Mouse (Mus musculus) lung, adult 10 weeks (tissue): Measurements from ENCODE around the gene Mob3c. TPM values are rescaled to one million over a fixed set of nuclear protein-coding genes. Genes with fewer than 3 reads are reported as not detected.

ENCODE experiments used
- polyA plus RNA-seq: library from polyadenylated mRNA; stranded (reverse); fragments of 350-450 nt; fragmentation: Illumina TruSeq; extraction: RNeasy Lipid Tissue Mini Kit (QIAGEN cat#74804); gene quantifications from one replicate; pipeline ENCODE4 v1.2.3, GENCODE M21; 2014; ENCODE audit warnings: low read depth, low replicate concordance; ENCODE audit not compliant: insufficient read depth

Gene Mob3c
- 9.3 TPM for polyA plus RNA-seq

DNA sequence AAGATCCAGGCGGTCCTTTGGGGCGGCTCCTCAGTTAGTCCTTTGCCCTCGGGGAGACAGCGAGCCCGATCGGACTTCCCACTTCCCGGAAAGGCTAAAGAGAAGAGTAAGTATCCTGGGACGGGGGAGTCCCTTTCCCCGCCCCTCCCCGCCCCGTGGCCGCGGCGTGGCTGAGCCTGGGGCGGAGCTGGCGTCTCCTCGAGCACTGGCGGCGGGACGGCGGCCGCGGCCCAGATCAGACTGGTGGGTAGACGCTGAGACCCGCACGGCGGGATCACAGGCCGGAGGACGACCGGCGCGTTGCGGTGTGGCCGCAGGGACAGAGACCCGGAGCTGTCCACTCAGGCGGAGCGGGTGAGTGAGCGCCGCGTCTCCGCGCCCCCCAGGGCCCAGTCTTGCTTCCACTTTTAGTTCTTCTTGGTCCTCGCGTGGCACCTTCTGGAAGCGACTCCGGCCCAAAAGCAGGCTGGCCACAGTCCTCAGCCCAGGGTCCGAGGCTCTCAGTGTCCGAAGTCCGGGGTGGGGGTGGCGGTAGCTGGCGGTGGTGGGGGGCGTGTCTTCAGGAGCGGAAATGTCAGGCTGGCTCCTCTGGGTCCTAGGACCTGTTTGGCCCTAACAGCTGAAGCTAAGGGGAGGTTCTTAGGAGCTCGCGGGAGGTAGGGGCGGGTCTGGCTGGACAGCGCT, at the start of gene Mob3c:
TSS of gene Mob3c (plus strand) at position 205 of the 684 bp plus-strand sequence.

DNA sequence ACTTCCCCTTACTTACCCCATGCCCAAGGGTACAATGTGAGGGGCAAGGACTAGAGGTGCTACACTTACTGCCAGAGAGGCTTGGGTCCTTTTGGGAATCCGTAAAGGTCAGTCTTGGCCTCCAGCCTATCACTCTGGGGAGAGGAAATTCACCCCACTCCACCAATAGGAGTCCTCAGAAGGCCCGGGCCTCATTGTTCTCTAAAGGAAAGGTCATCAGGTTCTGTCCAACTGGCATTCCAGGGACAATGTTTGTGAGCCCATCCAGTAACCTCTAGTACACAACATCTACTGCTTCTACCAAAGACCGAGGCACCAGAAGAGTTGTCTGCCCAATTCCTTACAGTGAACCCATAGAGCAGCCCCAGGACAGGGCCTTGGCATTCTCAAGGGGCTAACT, 47.0 kb upstream of the Mob3c start, which contains the start of gene Tex38:
TSS of gene Tex38 (minus strand) at position 101 of the 400 bp plus-strand sequence.

DNA sequence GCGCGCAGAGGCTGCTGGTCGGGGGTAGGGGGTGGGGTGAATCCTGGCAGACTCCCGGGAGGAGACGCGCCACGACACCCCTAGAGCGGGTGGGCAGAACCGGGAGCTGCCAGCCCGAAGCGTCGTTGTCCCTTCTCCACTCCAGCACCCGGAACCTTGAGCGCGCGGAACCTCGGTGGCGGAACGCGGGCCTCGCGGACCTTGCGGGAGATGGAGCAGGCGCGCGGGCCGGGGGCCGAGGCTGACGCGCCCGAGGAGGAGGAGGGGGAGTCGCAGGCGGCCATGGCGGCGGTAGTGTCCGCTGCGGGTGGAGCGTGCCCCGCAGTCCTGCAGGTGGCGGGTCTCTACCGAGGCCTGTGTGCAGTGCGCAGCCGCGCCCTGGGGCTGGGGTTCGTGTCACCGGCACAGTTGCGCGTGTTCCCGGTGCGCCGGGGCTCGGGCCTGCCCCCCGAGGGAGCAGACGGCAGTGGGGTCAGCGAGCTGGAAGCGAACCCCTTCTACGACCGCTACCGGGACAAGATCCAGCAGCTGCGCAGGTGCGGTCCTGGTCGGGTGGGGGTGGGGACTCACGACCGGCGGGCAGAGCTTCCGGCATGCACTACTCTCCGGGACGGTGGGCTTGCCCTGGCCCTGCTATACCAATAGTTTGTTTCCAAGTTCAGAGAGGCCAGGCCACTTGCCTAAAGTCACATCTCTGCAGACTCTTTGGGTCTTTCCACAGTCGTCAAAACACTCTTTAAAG, 43.0 kb upstream of the Mob3c start, which contains the start of gene Atpaf1:
TSS of gene Atpaf1 (plus strand) at position 44 of the 742 bp plus-strand sequence.

DNA sequence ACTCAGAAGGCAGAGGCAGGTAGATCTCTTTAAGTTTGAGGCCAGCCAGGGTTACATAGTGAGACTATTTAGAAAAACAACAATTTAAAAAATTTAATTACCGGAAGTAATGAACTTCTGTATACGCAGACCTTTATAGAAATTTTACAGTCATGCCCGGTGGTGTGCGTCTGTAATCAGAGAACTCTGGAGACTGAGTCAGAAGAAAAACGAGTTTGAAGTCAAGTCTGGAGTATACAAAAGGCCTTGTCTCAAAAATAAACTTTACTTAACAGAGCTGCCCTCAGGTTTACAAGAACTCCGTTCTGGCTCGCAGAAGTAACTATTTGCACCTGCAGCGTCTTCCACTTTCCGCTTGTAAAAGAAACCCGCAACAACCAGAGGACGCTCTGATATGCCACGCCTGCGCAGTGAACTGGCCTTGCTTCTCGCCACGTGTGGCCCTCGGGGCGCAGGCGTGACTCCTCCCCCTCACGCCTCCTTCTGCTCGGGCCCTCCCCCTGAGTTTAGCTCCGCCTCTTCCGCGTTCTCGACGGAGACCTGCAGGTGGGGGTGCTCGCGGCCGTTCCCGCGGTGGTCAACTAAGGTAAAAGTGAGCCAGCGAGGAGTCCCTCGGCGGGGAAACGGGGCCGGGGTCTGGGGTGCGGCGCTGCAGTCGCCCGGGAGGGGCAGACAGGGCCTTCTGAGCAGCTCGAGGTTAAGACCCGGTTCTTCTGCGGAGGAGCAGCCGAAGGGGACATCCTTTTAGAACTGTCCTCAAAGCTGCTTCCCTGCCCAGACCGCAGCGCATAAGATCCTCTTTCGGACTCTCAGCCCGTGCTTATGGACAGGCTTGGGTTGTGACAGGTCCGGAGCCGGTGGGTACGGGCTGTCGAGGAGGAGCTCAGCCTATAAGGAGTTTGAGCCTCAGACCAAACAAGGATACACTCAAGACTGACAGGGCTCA, 11.1 kb downstream of the Mob3c start, which contains the start of gene Mknk1:
TSS of gene Mknk1 (plus strand) at position 503 of the 946 bp plus-strand sequence.

DNA sequence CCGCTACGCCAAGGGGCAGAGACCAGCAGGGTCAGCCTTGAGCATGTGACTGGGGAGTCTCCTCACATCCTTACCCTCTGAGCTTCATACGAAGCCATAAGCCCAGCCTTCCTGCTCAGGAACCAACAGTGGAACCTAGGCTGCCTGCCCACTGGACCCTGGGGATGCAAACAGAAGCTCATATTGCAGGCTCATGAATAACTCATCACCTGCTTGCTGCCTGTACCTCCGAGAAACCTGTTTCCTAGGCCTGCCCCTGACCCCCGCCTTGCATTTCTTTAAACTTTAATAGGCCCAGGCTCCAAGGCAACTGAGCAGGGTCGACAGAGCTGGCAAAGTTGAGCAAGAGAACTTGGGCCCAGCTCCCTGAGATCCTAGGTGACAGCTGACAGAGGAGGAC, 56.1 kb downstream of the Mob3c start, which contains the start of gene Kncn:
TSS of gene Kncn (plus strand) at position 379 of the 400 bp plus-strand sequence.

Other genes with a start within 250 kb of the Mob3c start
- not detected for gene Cyp4a32, start 227.1 kb upstream of the Mob3c start, polyA plus RNA-seq
- gene Cyp4b1, start 180.4 kb upstream of the Mob3c start, polyA plus RNA-seq = 531 TPM
- gene Efcab14, start 90.3 kb upstream of the Mob3c start, polyA plus RNA-seq = 17.4 TPM
- not detected for gene Tex38, start 47.1 kb upstream of the Mob3c start, polyA plus RNA-seq
- gene Atpaf1, start 43.3 kb upstream of the Mob3c start, polyA plus RNA-seq = 16.7 TPM
- gene Mknk1, start 11.1 kb downstream of the Mob3c start, polyA plus RNA-seq = 17.4 TPM
- gene Kncn, start 56.3 kb downstream of the Mob3c start, polyA plus RNA-seq = not detected
- gene 6430628N08Rik, start 62.6 kb downstream of the Mob3c start, polyA plus RNA-seq = not detected
- gene Dmbx1, start 111.8 kb downstream of the Mob3c start, polyA plus RNA-seq = not detected
- 8.7 TPM for gene Faah, start 189.8 kb downstream of the Mob3c start, polyA plus RNA-seq
- gene Nsun4, start 225.8 kb downstream of the Mob3c start, polyA plus RNA-seq = 12.6 TPM
- 870 TPM for gene Uqcrh, start 247.0 kb downstream of the Mob3c start, polyA plus RNA-seq
- gene Lrrc41, start 247.2 kb downstream of the Mob3c start, polyA plus RNA-seq = 15.0 TPM